Mouse (Mus musculus): Measurements from ENCODE around the gene Slc12a8.

The Slc12a8 gene

DNA sequence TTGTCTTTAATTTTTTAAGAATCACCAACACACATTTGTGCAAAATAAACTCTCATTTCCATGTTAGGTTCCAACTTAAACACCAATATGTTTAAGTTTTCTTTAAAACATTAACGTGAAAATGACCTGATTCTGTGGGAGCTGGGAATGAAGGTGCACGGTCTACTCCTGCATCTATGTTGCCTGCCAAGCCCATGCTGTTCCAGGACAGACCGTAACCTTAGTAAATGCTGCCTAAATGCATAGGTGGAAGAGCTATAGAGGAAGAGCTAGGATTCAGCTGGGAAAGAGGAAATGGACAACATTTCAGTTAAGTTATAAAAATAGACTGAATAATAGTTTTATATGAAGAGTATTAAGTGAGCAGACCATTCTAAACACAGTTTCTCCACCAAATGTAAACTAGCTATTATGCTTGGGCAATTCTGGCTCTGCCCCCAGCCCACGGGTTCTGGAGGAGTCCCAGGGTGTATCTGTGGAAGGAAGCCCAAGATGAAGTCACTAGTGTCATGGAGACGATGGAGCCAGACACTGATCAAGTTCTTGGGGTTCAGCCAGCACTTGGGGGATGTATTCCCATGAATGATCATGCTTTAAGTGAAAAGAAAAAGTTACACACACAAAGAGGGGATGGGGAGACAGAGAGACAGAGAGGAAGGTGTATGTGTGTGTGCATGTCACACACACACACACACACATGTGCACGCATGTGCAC, 95.1 kb downstream of the Slc12a8 start:
- no peak for DNase-seq (ENCODE audit: low spot score)

DNA sequence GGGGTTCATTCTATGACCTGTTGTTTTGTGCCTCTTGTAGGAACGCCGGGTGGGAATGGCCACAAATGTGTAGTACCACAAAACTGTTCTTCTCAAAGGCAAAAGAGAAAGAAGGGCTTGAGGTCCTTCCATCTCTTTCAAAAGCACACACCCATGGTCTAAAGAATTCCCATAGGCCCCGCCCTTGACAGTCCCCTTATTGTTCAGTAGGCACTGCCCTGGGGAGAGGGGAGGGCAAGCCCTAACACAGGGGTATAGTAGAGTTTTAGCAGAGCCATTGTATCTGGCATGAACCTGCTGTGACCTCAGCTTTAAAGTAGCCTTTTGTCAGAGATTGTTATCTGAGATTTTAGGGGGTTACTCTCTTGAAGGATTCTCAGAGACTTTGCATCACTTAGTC, 98.9 kb downstream of the Slc12a8 start:
- no peak for DNase-seq (ENCODE audit: low spot score)

DNA sequence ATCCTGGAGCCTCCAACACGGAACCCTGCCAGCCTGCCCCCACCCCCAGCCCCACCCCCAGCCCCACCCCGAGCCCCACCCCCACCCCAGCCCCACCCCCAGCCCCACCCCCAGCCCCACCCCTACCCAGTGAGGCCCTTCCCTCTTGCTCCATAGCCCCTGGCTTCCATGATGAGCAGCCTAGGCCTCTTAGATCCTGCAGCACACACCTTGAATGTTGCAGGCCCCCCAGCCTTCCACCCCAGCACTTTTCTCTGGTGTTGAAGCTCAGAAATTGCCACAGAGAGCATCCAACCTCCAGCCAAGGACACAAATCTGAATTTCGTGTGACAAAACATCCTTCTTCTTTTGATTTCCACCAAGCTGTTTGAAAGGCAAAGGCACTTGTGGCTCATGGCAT, 104.7 kb downstream of the Slc12a8 start:
- DNase-seq (ENCODE audit: low spot score): no peak

DNA sequence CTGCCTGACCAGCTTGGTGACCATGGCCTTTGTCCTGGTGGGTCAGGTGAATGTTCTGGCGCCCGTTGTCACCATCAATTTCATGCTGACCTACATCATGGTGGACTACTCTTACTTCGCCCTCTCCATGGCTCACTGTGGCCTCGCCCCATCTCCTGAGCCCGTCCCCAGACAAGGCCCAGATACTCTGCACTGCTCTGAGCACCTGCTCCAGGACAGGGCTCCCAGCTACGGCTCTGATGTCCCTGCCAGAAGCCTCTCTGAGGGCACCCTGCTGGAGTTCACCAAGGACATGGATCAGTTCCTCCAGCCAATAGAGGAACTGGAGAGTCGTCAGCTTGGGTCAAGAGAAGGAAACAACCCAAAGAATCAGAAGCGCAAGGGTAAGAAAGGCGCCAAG, 107.5 kb downstream of the Slc12a8 start:
- no peak for DNase-seq (ENCODE audit: low spot score)

- DNase-seq (ENCODE audit: low spot score): no peak
These were observed 112.4 kb downstream of the Slc12a8 start for GRCm38 (mm10) chr16:33629539-33629938.

- no peak for DNase-seq (ENCODE audit: low spot score)
These were observed 118.9 kb downstream of the Slc12a8 start for GRCm38 (mm10) chr16:33635836-33636595.

DNA sequence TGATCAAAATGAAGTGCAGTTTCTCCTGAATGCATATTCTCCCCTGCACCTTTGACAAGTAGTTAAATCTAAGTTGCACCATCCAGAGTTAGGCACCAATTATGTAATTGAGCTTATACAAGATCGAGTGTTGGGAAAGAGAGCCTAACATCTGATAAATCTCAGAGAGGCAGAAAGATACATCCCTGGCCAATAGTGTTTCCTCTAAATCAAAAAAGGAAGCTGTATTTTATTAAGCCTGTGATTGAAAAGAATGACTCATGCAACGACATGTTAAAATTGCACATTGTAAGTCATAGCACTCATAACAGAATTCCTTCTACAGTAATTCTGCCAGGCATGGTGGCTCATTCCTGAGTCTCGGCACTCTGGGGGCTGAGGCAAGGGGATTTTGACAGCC, 124.7 kb downstream of the Slc12a8 start:
- DNase-seq (ENCODE audit: low spot score): no peak

DNA sequence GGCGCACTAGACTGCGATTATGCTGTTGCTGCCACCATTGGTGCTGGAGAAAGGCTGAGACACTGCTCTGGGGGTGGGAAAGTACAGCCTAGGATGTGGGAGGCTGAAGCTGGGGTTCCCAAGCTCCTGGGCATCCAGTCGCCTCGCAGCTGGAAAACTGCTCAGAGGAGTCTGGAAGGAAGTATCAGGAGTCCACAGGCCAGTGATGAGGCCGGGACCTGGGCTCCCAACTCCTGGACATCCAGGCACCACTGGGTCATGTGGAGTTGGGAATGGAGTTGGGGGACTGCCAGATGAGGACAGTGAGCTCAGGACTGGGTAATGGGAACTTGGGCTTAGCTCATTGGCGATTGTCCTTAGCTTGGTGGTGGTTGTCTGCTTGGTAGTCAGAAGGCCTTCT, 136.0 kb downstream of the Slc12a8 start:
- no peak for DNase-seq (ENCODE audit: low spot score)

GRCm38 (mm10) chr16:33655443-33655842, 138.3 kb downstream of the Slc12a8 start:
- no peak for DNase-seq (ENCODE audit: low spot score)

DNA sequence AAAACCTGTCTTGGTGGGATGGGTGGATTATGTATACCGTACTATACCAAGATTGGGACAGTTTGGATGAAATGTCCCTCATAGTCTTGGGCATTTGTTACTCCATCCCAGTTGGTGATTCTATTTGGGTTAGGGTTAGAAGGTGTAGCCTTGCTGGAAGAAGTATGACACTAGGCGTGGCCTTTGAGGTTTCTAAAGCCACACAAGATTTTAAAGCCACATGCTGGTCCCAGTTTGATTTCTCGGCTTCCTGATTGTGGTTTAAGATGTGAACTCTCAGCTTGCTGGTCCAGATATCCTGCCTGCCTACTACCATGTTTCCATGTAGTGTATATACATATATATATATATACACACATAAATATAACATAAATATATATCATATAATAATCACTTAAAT, 140.1 kb downstream of the Slc12a8 start:
- no peak for DNase-seq (ENCODE audit: low spot score)

- DNase-seq (ENCODE audit: low spot score): no peak
These were observed 141.0 kb downstream of the Slc12a8 start for GRCm38 (mm10) chr16:33658121-33658520.

GRCm38 (mm10) chr16:33659521-33659920, 142.4 kb downstream of the Slc12a8 start:
- no peak for DNase-seq (ENCODE audit: low spot score)

DNA sequence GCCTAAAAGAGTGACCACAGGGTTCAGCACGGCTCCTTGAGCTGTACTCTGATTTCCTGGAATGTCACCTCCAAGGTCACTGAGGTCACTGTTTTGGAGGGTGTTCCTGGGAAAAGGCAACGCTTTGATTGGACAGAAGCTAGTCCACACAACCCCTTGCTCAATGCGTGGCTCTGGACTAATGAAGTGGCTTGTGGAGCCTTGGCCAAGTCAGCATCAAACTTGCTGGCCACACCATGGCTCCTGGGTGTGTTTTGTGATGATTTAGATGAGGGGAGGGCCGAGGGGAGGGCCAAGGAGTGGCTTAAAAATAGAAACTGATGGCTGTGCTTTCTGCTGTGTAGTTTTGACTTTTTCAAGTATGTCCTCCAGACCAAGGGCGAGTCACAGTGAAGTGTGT, 143.0 kb downstream of the Slc12a8 start:
- DNase-seq (ENCODE audit: low spot score): peak; percentile 18

DNA sequence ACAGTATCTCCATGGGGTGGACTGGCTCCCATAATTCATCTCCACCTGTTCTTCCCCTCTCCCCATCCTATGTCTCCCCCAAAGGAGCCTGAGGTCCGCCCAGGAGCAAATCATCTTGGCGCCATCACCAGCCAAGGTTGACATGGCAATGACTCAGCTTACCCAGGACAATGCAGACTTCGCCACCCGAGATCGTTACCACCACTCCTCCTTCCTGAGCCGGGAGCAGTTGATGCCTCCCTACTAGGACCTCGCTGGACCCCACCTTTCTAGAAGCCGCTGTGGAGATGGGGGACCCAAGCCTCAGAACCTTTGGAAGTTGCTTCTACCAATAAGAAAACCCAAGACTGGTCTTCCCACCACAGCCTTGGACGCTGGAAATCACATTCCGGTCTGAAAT, 145.7 kb downstream of the Slc12a8 start:
- no peak for DNase-seq (ENCODE audit: low spot score)

DNA sequence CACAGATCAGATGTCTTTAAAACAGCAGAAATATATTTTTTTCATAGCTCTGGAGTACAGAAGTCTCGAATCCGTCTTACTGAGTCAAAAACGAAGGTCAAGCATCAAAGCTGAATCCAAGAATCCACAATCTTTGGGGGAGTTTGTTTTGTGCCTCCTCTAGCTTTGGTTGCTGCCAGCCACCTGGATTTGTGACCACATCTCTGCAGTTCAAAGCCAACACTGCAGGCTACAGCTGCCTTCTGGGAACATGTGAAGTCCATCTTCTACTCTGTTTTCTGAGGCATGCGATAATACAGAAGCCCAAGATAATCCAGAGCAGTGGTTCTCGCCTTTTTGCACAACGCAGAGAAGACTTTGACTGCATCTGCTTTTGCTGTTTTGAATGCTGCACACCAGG, 149.1 kb downstream of the Slc12a8 start:
- DNase-seq (ENCODE audit: low spot score): no peak

DNA sequence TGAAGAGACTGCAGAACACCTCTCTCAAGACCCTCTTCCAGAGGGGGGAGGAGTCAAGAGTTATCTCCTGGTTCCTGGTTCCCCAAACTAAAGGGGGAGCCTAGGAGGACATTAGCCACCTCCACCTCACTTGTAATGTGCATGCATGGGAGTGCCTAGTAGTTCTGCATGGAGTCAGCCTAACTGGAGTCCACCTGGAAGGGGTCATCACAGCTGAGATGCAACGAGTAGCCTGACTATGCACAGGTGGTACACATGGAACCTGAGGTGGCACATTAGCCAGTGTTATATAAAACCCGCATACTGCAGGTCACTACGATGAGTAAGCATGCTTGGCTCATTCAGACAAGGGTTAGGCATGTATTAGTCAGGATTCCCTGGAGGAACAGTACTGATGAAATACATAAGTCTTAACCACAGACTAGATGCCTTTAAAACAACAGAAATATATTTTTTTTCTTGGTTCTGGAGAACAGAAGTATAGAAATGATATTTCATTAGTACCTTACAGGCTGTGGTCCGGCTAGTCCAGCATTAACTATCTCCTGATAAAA, 149.9 kb downstream of the Slc12a8 start:
- DNase-seq (ENCODE audit: low spot score): no peak

DNA sequence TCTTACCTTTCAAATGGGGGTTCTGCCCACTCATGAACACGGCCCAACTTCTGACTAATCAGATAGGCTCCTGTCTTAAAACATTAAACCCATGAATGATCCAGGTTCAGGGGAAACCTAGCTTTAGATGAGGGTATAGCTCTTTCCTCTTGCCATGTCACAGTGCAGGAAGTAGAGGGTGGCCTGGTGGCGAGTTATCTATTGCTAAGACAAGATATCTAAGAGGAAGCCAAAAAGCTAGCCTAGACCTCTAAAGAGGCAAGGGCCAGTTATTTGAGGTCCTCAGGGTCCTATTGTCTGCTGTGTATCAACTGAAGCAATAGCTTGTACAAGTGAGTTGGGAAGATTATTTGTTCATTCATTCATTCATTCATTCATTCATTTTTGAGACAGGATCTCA, 151.3 kb downstream of the Slc12a8 start:
- no peak for DNase-seq (ENCODE audit: low spot score)

GRCm38 (mm10) chr16:33669072-33669471, 151.9 kb downstream of the Slc12a8 start:
- DNase-seq (ENCODE audit: low spot score): no peak

- no peak for DNase-seq (ENCODE audit: low spot score)
These were observed 153.2 kb downstream of the Slc12a8 start for GRCm38 (mm10) chr16:33670340-33670739.

DNA sequence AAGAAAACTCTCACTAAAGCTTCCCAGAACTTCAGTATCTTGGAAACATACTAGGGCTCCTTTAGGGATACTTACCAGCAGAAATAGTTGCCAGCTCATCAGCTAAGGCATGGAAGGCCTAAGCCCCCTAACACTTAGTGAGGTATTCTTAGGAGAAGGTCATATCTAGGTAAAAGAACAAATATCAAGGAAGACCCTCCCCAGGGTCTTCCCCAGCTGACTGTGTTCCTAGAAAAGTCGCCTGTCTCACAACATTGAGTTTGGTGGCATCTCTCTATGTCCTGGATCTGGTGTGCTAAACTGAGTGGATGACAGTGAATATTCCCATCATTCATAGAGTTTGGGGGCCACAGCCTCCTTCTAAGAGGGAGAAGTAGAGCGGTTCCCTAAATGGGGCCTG, 153.8 kb downstream of the Slc12a8 start:
- no peak for DNase-seq (ENCODE audit: low spot score)

DNA sequence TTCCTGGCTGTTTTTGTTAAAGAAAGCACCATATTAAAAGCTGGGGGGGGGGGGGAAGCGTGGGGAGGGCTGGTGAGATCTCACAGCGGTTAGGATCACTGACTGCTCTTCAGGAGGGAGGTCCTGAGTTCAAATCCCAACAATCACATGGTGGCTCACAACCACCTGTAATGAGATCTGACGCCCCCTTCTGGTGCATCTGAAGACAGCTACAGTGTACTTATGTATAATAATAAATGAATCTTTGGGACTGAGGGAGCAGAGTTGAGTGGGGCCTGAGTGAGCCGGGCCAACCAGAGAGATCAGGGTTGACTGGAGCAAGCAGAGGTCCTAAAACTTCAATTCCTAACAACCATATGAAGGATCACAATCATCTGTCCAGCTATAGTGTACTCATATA, 155.1 kb downstream of the Slc12a8 start:
- no peak for DNase-seq (ENCODE audit: low spot score)

GRCm38 (mm10) chr16:33672643-33673042, 155.5 kb downstream of the Slc12a8 start:
- no peak for DNase-seq (ENCODE audit: low spot score)

DNA sequence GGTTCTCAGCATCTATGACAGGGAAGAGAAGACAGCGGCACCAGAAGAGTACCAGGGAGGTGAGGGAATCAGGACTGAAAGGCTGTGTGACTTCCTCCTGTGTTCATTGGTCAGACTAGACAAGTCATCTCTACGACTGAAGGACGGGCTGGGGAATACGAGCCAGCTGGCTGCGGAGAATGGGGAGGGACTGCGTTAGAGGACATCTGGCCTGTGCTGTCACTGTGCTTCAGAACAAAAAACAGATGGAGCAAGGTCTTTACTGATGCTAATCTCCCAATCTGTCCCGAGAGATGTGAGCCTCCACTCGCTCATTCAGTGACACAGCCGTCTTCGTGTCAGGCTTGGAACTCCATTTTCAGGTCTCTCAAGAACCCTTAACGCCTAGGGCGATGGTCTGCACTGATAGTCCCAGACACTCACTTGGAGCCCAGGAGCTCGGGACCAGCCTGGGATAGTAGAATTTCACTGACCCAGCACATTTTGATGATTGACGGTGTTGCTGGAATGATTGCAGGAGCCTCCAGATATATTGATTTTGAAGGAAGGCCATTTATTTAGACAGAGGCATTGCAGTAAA, 156.5 kb downstream of the Slc12a8 start:
- DNase-seq (ENCODE audit: low spot score): peak; percentile 55
